Mouse (Mus musculus) testis, adult 2 months (tissue): ENCODE measurements around the gene Mdc1. TPM values are rescaled to one million over a fixed set of nuclear protein-coding genes. Genes with fewer than 3 reads are reported as not detected.

Source experiments
- H3K27ac ChIP-seq: fragments of 200-500 bp; 2 replicates; pipeline ENCODE4 v1.5.1; 2012; ENCODE audit warnings: low read depth, low read length; ENCODE audit not compliant: control insufficient read depth, insufficient read depth
- H3K27me3 ChIP-seq: fragments of 200-500 bp; 2 replicates; pipeline ENCODE4 v1.6.1; 2012; ENCODE audit warnings: mild to moderate bottlenecking, low read length, moderate library complexity; ENCODE audit not compliant: control insufficient read depth, insufficient read depth
- H3K36me3 ChIP-seq: fragments of 200-500 bp; 2 replicates; pipeline ENCODE4 v1.6.1; 2012; ENCODE audit warnings: mild to moderate bottlenecking, low read length; ENCODE audit not compliant: control insufficient read depth, insufficient read depth
- H3K4me1 ChIP-seq: fragments of 200-500 bp; 2 replicates; pipeline ENCODE4 v1.6.1; 2012; ENCODE audit warnings: low read length; ENCODE audit not compliant: control insufficient read depth, insufficient read depth
- H3K4me3 ChIP-seq: fragments of 200-500 bp; 2 replicates; pipeline ENCODE4 v1.5.1; 2012; ENCODE audit warnings: low read depth, mild to moderate bottlenecking, low read length, moderate library complexity, mixed read lengths; ENCODE audit not compliant: control insufficient read depth
- CTCF ChIP-seq: fragments of 200-500 bp; IDR thresholded peaks from 2 replicates; pipeline ENCODE4 v1.5.1; 2012; ENCODE audit warnings: low read depth, mild to moderate bottlenecking, inconsistent platforms, low read length, moderate library complexity; ENCODE audit not compliant: control insufficient read depth, insufficient read depth, insufficient replicate concordance
- POLR2A ChIP-seq: fragments of 200-500 bp; IDR thresholded peaks from 2 replicates; pipeline ENCODE4 v1.6.1; 2012; ENCODE audit warnings: low read depth, mild to moderate bottlenecking, inconsistent platforms, low read length, moderate library complexity; ENCODE audit not compliant: control insufficient read depth
- polyA plus RNA-seq: library from polyadenylated mRNA; depleted of rRNA; stranded (reverse); fragments of >200 nt; gene quantifications from 2 replicates; pipeline ENCODE4 v1.2.3, GENCODE M21; 2012; rRNA removed

The Mdc1 gene
- 73.7 and 81.1 TPM in 2 replicates for polyA plus RNA-seq

- H3K4me3 ChIP-seq, result peak within 1 kb of the TSS; percentile 100
- H3K27ac ChIP-seq, result peak within 1 kb of the TSS; percentile 100
- TF ChIP-seq POLR2A (peak; percentile 77), CTCF (no peak)
- H3K4me1 ChIP-seq, result peaks cover 21% of the 10 kb centered on the region
- peaks cover 2% of the 10 kb centered on the region for H3K36me3 ChIP-seq
- H3K27me3 ChIP-seq, result no peaks in the 10 kb centered on the region
Observed at GRCm38 (mm10) chr17:35841076-35841950, at the start of gene Mdc1. TSS of gene Mdc1 (plus strand) at chr17:35841515.

- TF ChIP-seq CTCF (no peak), POLR2A (no peak)
- H3K27me3 ChIP-seq, result no peaks in the 10 kb centered on the region
Observed at GRCm38 (mm10) chr17:35792837-35793236, 48.5 kb upstream of the Mdc1 start.

GRCm38 (mm10) chr17:35795099-35795498, 46.2 kb upstream of the Mdc1 start:
- no peak overlapping the region for H3K4me3 ChIP-seq
- H3K4me1 ChIP-seq, result no peaks in the 10 kb centered on the region
- H3K36me3 ChIP-seq, result no peaks in the 10 kb centered on the region
- no peaks in the 10 kb centered on the region for H3K27me3 ChIP-seq
- no peak overlapping the region for H3K27ac ChIP-seq
- TF ChIP-seq CTCF, result no peak
- TF ChIP-seq POLR2A, result no peak

More at GRCm38 (mm10) chr17:35792837-35793236, 48.5 kb upstream of the Mdc1 start:
- no peaks in the 10 kb centered on the region for H3K4me1 ChIP-seq
- no peak overlapping the region for H3K4me3 ChIP-seq
- H3K36me3 ChIP-seq, result no peaks in the 10 kb centered on the region
- H3K27ac ChIP-seq, result 0 out of 2 replicates have a peak overlapping the region, but pooled peaks have one; percentile 4

GRCm38 (mm10) chr17:35795656-35796055, 45.7 kb upstream of the Mdc1 start:
- Histone ChIP-seq H3K4me3 (no peak overlapping the region), H3K36me3 (no peaks in the 10 kb centered on the region), H3K4me1 (no peaks in the 10 kb centered on the region), H3K27me3 (no peaks in the 10 kb centered on the region), H3K27ac (no peak overlapping the region)
- TF ChIP-seq CTCF, result no peak
- TF ChIP-seq POLR2A, result no peak

- H3K27me3 ChIP-seq, result no peaks in the 10 kb centered on the region
- no peaks in the 10 kb centered on the region for H3K4me1 ChIP-seq
- H3K36me3 ChIP-seq, result no peaks in the 10 kb centered on the region
- no peak overlapping the region for H3K27ac ChIP-seq
- H3K4me3 ChIP-seq, result no peak overlapping the region
- no peak for TF ChIP-seq POLR2A
- no peak for TF ChIP-seq CTCF
Observed at GRCm38 (mm10) chr17:35796835-35797234, 44.5 kb upstream of the Mdc1 start.

GRCm38 (mm10) chr17:35800905-35801304, 40.4 kb upstream of the Mdc1 start:
- Histone ChIP-seq H3K4me3 (no peak overlapping the region), H3K27ac (no peak overlapping the region), H3K36me3 (no peaks in the 10 kb centered on the region), H3K27me3 (no peaks in the 10 kb centered on the region), H3K4me1 (0 out of 2 replicates have a peak, but pooled peaks cover 2% of the 10 kb centered on the region)
- no peak for TF ChIP-seq POLR2A
- no peak for TF ChIP-seq CTCF

GRCm38 (mm10) chr17:35803020-35803419, 38.3 kb upstream of the Mdc1 start:
- Histone ChIP-seq H3K27ac (no peak overlapping the region), H3K27me3 (no peaks in the 10 kb centered on the region), H3K4me1 (peaks cover 2% of the 10 kb centered on the region; the same call in 1 of the 2 replicates), H3K36me3 (no peaks in the 10 kb centered on the region), H3K4me3 (no peak overlapping the region)
- TF ChIP-seq CTCF, result no peak
- no peak for TF ChIP-seq POLR2A
